Mouse (Mus musculus) embryonic stem cell, embryonic (primary cell): ENCODE results near the gene Zmynd8.

Source experiments
- CTCF ChIA-PET, 4 experiments: fragments of 300-600 bp in 2 of 4; fragments of 350-600 bp in 2 of 4; sonication (Branson Sonifier 250); formaldehyde crosslinking; loops; one replicate each; lab custom pipeline; 2022; ENCODE audit warnings: inconsistent platforms in 2 of 4; lab: Charles Lee
- POLR2A ChIA-PET, 4 experiments: fragments of 300-600 bp in 2 of 4; fragments of 350-600 bp in 2 of 4; sonication (Branson Sonifier 250); formaldehyde crosslinking; loops; one replicate each; lab custom pipeline; 2022; ENCODE audit warnings: antibody characterized with exemption in 4 of 4, inconsistent platforms in 1 of 4; lab: Charles Lee

Gene Zmynd8

DNA sequence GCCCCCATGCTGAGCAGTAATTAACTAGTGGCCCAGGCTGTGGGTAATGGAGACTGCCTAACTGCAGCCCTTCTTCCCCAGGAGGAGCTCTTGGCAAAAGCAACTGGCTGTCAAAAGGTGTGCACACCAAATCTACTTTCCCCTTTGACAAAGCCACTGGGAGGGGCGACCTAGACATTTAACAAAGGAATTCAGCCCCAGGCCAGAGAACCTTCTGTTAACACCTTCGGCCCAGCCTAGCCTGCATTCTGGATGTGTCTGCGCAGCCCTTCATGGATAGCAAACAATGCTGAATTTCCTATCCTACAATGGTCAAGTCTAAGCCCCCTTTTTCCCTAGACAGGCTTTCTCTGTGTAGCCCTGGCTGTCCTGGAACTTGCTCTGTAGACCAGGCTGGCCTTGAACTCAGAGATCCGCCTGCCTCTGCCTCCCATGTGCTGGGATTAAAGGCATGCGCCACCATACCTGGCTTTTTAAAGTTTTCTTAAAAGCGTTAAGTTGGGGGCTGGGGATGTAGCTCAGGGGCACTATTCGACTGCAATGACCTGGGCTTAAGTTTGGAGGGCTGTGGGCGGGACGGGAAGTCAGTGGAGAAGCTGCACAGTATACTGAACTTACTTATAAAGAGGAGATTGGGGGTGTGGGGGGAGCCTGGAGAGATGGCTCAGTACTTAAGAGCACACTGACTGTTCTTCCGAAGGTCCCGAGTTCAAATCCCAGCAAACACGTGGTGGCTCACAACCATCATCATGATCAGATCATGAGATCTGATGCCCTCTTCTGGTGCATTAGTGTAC, 90.4 kb downstream of the Zmynd8 start:
- CTCF ChIA-PET, result interaction anchor here (0.6 to 4.5 kb wide), 31 partner anchors 9 to 282 kb away, joined by 3 to 54 read pairs (median 4); partner anchors contain the start of gene Zmynd8 (in 2 of the 4)
- POLR2A ChIA-PET, result interaction anchor here (0.6 to 41.5 kb wide), 101 partner anchors 1 to 1432 kb away, joined by 3 to 1448 read pairs (median 7); partner anchors contain the start of genes Zmynd8 (in 3 of the 4), Ncoa3 (in 2 of the 4), Cse1l (in 1 of the 4) and Sulf2 (in 1 of the 4)

DNA sequence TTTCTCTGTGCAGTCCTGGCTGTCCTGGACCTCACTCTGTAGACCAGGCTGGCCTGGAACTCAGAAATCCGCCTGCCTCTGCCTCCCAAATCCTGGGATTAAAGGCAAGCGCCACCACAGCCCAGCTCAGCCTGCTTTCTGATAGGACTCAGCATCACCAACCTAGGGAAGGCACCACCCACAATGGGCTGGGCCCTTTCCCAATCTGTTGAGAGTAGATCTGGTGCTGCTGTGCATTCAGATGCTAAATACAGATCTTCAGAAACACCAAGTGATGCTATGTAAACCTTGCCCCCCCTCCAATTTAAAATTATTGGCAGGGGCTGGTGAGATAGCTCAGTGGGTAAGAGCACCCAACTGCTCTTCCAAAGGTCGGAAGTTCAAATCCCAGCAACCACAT, 98.6 kb downstream of the Zmynd8 start:
- CTCF ChIA-PET, result interaction anchor here (0.6 to 3.4 kb wide), 11 partner anchors 8 to 923 kb away, joined by 3 to 16 read pairs (median 4); no protein-coding TSS in a partner anchor

DNA sequence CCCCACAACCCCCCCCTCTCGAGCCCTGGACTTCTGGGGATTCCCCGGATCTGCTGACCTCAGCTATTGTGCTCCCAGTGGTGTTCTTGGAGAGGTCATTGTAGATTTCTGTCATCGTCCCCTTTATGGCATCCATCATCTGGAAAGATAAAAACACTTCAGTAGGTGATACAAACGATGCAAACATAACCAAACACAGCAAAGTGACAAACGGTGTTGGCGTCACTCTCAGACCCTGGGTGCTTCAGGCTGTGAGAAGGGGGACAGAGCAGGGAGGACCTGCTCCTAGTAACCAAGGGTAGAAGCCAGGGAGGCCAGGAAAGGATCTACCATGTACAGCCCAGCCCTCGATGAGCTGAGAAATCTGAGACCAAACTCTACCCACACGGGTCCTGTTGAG, 100.9 kb downstream of the Zmynd8 start:
- ChIA-PET POLR2A (interaction anchor here in 3 of 4 experiments (1.1 to 41.5 kb wide), 7 partner anchors 10 to 36 kb away, joined by 3 to 1448 read pairs (median 7); no protein-coding TSS in a partner anchor), CTCF (interaction anchor here in 1 of 4 experiments (0.6 kb wide), 1 partner anchor 96 kb away, joined by 4 read pairs; no protein-coding TSS in a partner anchor)

More for the DNA sequence above, 98.6 kb downstream of the Zmynd8 start:
- POLR2A ChIA-PET, result interaction anchor here (0.6 to 41.5 kb wide), 21 partner anchors 8 to 182 kb away, joined by 3 to 1448 read pairs (median 4); no protein-coding TSS in a partner anchor

DNA sequence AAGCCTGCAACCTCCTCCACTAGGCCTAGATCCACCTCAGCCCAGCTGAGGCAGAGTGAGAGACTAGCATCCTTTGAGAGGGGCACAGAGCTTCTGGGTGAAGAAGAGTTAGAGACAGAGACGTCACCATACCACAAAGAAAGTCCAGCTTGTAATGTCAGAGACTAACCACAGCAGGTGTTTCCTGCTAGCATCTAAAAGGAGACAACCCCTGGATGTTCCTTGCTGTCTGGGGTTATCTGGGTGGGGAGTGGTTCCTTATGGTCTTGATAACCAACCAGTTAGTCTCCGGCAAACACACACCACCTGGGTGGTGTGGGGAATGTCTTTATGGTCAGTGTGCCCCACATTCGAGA, 105.6 kb downstream of the Zmynd8 start:
- ChIA-PET POLR2A (interaction anchor here in 3 of 4 experiments (0.6 to 41.5 kb wide), 12 partner anchors 8 to 111 kb away, joined by 3 to 1448 read pairs (median 9); no protein-coding TSS in a partner anchor), CTCF (interaction anchor here in 2 of 4 experiments (0.7 to 6.2 kb wide), 13 partner anchors 8 to 289 kb away, joined by 3 to 54 read pairs (median 10); partner anchors contain the start of gene Ncoa3 (in 1 of the 2))

DNA sequence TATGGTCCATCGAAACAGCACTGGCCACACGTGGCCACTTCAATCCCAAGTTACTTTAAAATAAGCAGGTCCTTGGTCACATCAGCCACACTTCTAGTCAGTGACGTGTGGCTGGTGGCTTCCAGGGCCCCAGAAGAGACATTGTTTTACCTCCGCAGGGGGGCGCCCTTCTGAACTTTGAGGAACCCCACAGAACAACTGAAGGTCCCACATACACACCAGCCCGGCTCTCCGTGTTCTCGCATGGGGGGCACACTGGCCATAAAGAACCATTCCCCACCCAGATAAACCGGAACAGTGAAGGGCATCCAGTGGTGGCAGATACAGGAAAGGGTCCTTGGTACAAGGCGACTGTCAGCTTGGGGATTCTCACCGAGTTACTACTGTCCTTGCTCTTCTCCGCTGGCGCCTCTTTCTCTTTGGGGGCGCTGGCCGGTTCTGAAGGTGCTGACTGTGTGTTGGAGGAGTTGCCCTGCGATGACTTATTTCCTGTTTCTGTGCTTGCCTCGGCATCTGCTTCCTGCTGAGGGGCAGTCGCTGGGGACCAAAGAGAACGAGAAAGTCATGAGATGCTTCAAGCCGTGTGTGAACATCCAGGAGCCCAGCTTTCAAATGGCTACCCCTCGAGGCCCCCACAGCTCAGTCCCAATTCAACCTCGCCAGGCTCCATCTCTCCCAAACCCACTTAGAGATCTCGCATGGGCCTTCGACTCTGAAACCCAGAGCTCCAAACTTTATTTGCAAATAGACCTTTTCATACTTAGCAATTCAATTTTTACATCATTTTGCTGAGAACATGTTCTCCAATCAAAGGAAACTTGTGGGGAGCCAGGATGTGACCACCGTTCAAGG, 106.2 kb downstream of the Zmynd8 start:
- CTCF ChIA-PET, result interaction anchor here (0.7 to 6.2 kb wide), 22 partner anchors 8 to 363 kb away, joined by 3 to 54 read pairs (median 5); partner anchors contain the start of genes Ncoa3 (in 1 of the 4) and Sulf2 (in 1 of the 4)
- POLR2A ChIA-PET, result interaction anchor here (0.5 to 41.5 kb wide), 20 partner anchors 9 to 113 kb away, joined by 3 to 1448 read pairs (median 6); partner anchors contain the start of gene Zmynd8 (in 1 of the 4)

DNA sequence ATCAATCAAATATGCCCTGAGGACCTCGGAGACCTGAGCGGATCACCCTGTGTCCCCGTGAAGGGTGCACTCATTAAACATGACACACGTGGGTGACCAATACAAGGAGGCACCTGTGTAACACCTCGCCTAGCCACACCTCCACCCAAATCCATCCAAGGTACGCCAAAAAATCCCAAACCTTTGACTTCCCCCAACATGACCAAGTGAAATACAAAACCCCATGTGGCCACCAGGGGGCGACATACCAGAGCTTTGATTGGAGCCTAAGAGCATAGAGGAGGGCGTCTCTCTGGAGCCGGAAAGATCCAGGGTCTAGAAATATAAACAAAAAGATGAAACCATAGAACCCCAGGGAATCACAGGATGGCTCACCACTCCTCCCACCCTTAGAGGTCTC, 107.2 kb downstream of the Zmynd8 start:
- ChIA-PET POLR2A (interaction anchor here (0.5 to 41.5 kb wide), 22 partner anchors 8 to 108 kb away, joined by 3 to 1448 read pairs (median 6); partner anchors contain the start of gene Zmynd8 (in 1 of the 4)), CTCF (interaction anchor here (0.6 to 6.2 kb wide), 31 partner anchors 9 to 364 kb away, joined by 3 to 54 read pairs (median 4); partner anchors contain the start of gene Sulf2 (in 1 of the 4))

DNA sequence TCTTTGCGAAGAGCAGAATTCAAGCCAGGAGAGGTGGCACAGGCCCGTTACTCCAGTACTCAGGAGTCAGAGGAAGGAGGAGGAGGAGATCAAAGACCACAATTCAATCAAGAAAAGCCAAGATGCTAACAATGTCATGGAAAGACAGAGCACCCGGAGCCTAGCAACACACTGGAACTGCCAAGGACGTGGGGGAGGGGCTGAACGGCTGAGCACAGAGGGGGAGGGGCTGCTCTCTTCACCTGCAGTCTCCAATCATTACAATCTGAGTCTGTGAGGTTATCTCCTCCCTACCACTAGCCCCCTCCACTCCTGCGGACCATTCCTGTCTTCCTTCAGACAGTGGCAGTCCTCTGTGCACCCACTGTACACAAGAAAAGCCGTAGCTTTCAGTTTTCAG, 107.8 kb downstream of the Zmynd8 start:
- ChIA-PET POLR2A (interaction anchor here (0.5 to 41.5 kb wide), 25 partner anchors 8 to 190 kb away, joined by 3 to 1448 read pairs (median 6); partner anchors contain the start of gene Zmynd8 (in 2 of the 4)), CTCF (interaction anchor here (0.5 to 6.2 kb wide), 21 partner anchors 8 to 467 kb away, joined by 3 to 54 read pairs (median 6); partner anchors contain the start of gene Sulf2 (in 1 of the 4))

DNA sequence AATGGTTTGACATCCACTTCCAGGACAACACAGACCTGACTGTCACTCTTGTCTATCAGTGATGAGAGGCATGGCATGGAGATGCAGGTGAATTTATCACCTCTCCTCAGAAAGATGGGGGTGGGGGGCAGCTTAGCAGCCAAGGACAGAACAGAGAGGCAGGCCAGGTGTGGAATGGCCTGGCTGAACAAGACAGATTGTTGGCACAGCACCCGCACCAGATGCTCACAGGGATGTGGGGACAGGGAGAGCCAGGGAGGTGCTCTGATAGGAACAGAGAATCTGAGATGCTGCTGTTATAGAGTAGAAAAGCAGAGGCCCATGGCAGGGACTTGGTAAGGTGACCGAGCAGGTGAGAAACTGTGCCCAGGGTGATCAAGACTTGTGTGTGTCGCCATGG, 109.1 kb downstream of the Zmynd8 start:
- POLR2A ChIA-PET, result interaction anchor here (0.6 to 41.5 kb wide), 19 partner anchors 8 to 909 kb away, joined by 3 to 1448 read pairs (median 6); no protein-coding TSS in a partner anchor

DNA sequence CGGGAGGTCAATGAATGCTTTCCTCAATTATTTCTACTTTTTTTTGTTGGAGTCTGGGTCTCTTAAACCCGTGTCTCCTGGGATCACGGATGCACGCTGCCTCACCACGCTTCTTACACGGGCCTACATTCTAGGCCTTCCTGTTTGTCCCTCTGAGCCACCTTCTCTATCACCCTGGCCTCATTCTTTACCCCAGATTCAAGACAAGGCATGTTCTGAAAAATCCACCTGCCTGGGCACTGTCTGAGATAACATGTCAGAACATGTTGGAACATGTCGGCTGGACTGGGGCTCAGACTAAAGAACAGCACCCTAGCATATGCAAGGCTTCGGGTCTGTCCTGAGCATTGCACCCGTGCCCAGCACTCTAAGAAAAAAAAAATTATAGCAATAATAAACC, 110.0 kb downstream of the Zmynd8 start:
- ChIA-PET POLR2A (interaction anchor here in 3 of 4 experiments (0.7 to 41.5 kb wide), 8 partner anchors 7 to 347 kb away, joined by 3 to 1448 read pairs (median 12); no protein-coding TSS in a partner anchor), CTCF (no interaction called here)

More for the DNA sequence above, 109.1 kb downstream of the Zmynd8 start:
- CTCF ChIA-PET, result interaction anchor here in 2 of 4 experiments (0.6 to 4.4 kb wide), 7 partner anchors 10 to 793 kb away, joined by 3 to 30 read pairs (median 7); no protein-coding TSS in a partner anchor

DNA sequence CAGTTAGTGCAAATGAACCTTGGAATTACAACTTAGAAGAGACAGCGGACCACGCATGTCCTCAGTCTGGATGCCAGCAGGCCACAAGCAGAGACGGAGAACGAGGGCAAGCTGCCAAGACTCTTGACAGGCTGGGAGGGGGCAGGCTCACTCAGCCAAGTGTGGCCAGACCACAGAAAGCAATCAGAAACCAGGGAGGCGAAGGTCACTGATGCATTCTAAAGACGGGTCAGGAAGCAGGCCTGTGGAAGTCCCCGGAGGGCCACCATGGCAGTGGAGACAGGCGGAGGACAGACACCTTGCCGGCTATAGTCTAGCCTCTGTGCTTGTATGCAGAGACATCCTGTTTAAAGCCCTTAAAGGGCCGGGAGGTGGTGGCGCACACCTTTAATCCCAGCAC, 110.8 kb downstream of the Zmynd8 start:
- ChIA-PET POLR2A (interaction anchor here in 3 of 4 experiments (9.6 to 10.2 kb wide), 3 partner anchors 25 to 26 kb away, joined by 168 to 393 read pairs (median 310); no protein-coding TSS in a partner anchor), CTCF (interaction anchor here in 2 of 4 experiments (2.7 to 3.3 kb wide), 3 partner anchors 21 to 31 kb away, joined by 17 to 38 read pairs (median 26); no protein-coding TSS in a partner anchor)

DNA sequence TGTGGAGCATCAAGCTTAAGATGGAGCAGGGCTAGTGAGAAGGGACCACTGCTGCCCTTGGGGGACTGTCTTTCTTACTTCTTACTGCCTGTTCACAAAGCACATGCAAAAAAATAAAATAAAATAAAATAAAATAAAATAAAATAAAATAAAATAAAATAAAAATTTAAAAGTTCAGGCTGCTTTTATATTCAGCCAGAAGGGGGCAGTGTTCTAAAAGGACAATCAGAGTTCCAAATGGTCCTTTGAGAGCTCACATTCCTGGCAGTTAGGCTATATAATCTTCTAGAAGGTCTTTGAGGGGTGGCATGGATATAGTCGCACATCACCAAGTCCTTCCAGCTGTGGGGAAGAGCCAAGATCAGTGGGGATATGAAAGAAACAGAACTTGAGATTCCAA, 112.3 kb downstream of the Zmynd8 start:
- POLR2A ChIA-PET, result interaction anchor here (0.6 to 10.2 kb wide), 36 partner anchors 8 to 645 kb away, joined by 3 to 393 read pairs (median 4); no protein-coding TSS in a partner anchor
- CTCF ChIA-PET, result interaction anchor here (0.5 to 3.3 kb wide), 72 partner anchors 8 to 929 kb away, joined by 3 to 46 read pairs (median 4); partner anchors contain the start of genes Ncoa3 (in 1 of the 4), Pltp (in 1 of the 4) and Zmynd8 (in 1 of the 4)

DNA sequence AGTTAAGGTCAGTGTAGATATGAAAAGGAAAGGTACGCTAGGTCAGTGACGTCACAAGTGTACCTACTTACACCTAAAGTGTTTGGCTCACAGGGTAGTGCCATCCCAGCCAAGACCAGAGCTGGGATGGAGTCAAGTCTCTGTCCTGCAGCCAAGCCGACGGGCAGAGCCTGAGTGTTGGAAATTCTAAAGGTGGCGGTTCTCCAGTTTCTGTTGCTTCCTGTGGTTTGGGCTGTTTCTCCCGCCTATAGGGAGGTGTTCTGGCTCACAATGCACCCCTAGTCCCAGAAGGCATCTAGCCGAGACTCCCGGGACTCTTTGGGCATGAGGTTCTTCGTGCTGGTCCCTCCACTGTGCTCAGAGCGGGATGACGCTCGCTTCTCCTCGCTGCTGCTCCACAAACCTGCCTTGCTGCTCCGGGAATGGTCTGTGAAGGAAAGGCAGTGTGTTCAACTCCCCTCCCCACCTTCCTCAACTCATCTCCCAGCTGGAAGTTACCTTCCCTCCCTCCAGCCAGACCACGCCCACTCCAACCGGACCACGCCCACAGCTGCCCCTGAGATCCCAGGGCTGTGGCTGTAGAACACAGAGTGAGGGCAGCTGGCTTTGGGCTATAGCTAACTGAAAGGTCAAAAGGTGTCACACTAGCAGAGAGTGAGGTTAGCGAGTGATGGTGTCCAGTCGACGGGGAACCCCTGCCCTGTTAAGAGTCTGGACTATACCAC, 113.3 kb downstream of the Zmynd8 start:
- ChIA-PET POLR2A (interaction anchor here (0.5 to 10.2 kb wide), 40 partner anchors 9 to 652 kb away, joined by 3 to 393 read pairs (median 4); no protein-coding TSS in a partner anchor), CTCF (interaction anchor here (0.6 to 3.3 kb wide), 41 partner anchors 9 to 323 kb away, joined by 3 to 46 read pairs (median 4); partner anchors contain the start of genes Ncoa3 (in 1 of the 4) and Zmynd8 (in 1 of the 4))

DNA sequence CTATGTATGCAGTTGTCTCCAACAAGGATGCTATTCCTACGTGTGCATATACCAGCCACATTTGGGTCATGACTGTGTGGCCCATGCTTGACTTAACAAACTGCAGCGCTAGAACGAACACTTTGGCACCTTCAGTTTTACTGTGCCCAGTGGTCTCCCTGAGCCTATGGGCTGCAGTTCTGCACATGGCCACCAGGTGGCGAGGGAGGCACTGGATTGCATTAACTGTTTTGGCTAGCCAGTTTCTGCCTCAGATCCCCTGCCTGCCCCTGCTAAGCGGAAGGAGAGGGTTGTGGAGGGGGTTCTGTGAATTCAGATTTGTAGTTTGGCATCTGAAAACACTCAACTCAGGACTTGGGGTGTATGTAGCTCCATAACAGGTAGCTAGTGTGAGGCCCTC, 116.5 kb downstream of the Zmynd8 start:
- CTCF ChIA-PET, result interaction anchor here (0.6 to 2.4 kb wide), 17 partner anchors 9 to 369 kb away, joined by 3 to 8 read pairs (median 4); no protein-coding TSS in a partner anchor
- POLR2A ChIA-PET, result interaction anchor here (0.6 to 10.2 kb wide), 24 partner anchors 7 to 384 kb away, joined by 3 to 393 read pairs (median 4); no protein-coding TSS in a partner anchor

DNA sequence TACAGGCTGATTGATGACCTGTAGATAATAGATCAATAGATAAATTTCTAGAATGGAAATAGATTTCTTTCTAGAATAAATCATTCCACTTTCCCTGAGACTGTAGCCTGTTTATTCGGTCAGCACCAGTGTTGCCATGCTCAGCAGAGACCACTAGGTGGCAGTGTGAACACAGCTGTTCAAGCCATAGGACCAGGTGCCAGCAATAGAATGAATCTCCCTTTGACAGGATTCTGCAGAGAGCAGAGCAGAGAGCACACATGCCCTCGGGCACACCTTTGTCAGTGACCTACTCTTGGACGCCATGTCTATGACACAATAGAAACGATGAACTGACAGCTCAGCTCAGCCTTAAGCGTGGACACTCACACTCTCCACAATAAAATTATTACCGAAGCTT, 119.9 kb downstream of the Zmynd8 start:
- ChIA-PET POLR2A (interaction anchor here in 3 of 4 experiments (0.5 to 10.2 kb wide), 15 partner anchors 10 to 276 kb away, joined by 3 to 393 read pairs (median 4); no protein-coding TSS in a partner anchor), CTCF (interaction anchor here (0.5 to 3.7 kb wide), 24 partner anchors 9 to 795 kb away, joined by 3 to 15 read pairs (median 4); no protein-coding TSS in a partner anchor)

DNA sequence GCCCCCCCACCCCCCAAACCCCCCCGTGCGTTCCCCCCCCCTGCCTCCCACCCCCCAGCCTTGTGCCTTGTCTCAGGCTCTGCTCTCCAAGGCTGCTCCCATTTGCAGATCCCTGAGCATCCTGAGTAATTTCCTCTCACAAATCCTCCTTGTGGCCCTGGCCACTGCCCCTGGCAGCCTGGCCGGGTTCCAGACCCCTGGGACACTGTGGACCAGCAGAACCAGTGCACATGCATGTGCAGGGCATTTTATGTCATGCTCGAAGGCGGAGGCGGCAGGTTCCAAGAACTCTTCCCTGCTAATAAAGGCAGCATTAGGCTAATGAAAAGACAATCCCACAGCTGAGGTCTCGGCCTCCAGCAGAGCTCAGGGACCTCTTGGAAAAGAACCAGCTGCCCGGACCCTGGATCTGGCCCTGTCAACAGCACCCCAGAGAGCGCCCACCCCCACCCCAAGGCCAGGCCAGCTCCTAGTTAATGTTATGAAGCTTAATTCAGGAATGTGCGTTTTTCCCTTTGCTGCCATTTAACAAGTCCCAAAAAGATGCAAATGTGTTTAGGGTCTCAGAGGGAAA, 129.4 kb downstream of the Zmynd8 start:
- ChIA-PET CTCF (interaction anchor here (0.5 to 2.5 kb wide), 12 partner anchors 10 to 1562 kb away, joined by 3 to 12 read pairs (median 4); no protein-coding TSS in a partner anchor), POLR2A (interaction anchor here in 3 of 4 experiments (0.5 to 1.5 kb wide), 16 partner anchors 9 to 697 kb away, joined by 3 to 7 read pairs (median 4); no protein-coding TSS in a partner anchor)
